Mouse (Mus musculus) heart, postnatal 0 days (tissue): ENCODE results near the gene Nmd3.

Experiments used
- CTCF ChIP-seq: IDR thresholded peaks from 2 replicates; pipeline ENCODE4 v1.5.1; 2016; ENCODE audit warnings: antibody characterized with exemption, control low read depth, low read depth
- EP300 ChIP-seq: IDR thresholded peaks from 2 replicates; pipeline ENCODE4 v1.6.1; 2016; ENCODE audit warnings: antibody characterized with exemption, low read depth

GRCm38 (mm10) chr3:69779246-69779796 is 57.5 kb downstream of the Nmd3 start:
- TF ChIP-seq CTCF (no peak), EP300 (no peak)
